Mouse (Mus musculus) limb, embryonic 14.5 days (tissue): ENCODE results near the gene Sugp2. TPM values are rescaled to one million over a fixed set of nuclear protein-coding genes. Genes with fewer than 3 reads are reported as not detected.

Source experiments
- ATAC-seq: fragments of 200-750 bp; cut with Nextera tagmentation; 2 replicates; pipeline ENCODE4 v1.8.0; 2017; ENCODE audit warnings: low read depth, moderate number of reproducible peaks, moderate TSS enrichment; ENCODE audit not compliant: low FRiP score
- DNase-seq: peaks from one replicate; pipeline ENCODE4 v3.0.0-alpha.2; 2015; ENCODE audit warnings: low spot score
- H3K27ac ChIP-seq: fragments of 300-500 bp; sonication (generic); replicated peaks from 2 replicates; pipeline ENCODE4 v1.5.1; 2014; ENCODE audit warnings: low read depth, mild to moderate bottlenecking, low read length, moderate library complexity, mixed read lengths
- H3K27me3 ChIP-seq: fragments of 300-500 bp; sonication (generic); 2 replicates; pipeline ENCODE4 v1.6.1; 2014; ENCODE audit warnings: low read length, mixed read lengths; ENCODE audit not compliant: control insufficient read depth, insufficient read depth
- H3K36me3 ChIP-seq: fragments of 300-500 bp; sonication (generic); 2 replicates; pipeline ENCODE4 v1.6.1; 2014; ENCODE audit warnings: mild to moderate bottlenecking, low read length, moderate library complexity, mixed read lengths; ENCODE audit not compliant: control insufficient read depth, insufficient read depth
- H3K4me1 ChIP-seq: fragments of 300-500 bp; sonication (generic); 2 replicates; pipeline ENCODE4 v1.6.1; 2014; ENCODE audit warnings: antibody characterized with exemption, low read length, mixed read lengths; ENCODE audit not compliant: control insufficient read depth, insufficient read depth
- H3K4me2 ChIP-seq: fragments of 300-500 bp; sonication (generic); replicated peaks from 2 replicates; pipeline ENCODE4 v1.6.1; 2014; ENCODE audit warnings: low read depth, mild to moderate bottlenecking, low read length, moderate library complexity; ENCODE audit not compliant: severe bottlenecking
- H3K4me3 ChIP-seq: fragments of 300-500 bp; sonication (generic); replicated peaks from 2 replicates; pipeline ENCODE4 v1.5.1; 2014; ENCODE audit warnings: low read length
- H3K9ac ChIP-seq: fragments of 300-500 bp; sonication (generic); 2 replicates; pipeline ENCODE4 v1.6.1; 2014; ENCODE audit warnings: mild to moderate bottlenecking, low read depth, low read length, moderate library complexity; ENCODE audit not compliant: severe bottlenecking
- H3K9me3 ChIP-seq: fragments of 300-500 bp; sonication (generic); 2 replicates; pipeline ENCODE4 v1.6.1; 2016; ENCODE audit warnings: low read length; ENCODE audit not compliant: control insufficient read depth
- POLR2A ChIP-seq: fragments of 200-500 bp; IDR thresholded peaks from 2 replicates; pipeline ENCODE4 v1.8.0; 2012; ENCODE audit warnings: inconsistent platforms, mild to moderate bottlenecking, moderate library complexity, borderline replicate concordance; ENCODE audit not compliant: insufficient read depth, insufficient read length; ENCODE audit errors: extremely low read depth
- WGBS: fragments of 180-500 bp; shearing (Covaris S2); extraction: QIAGEN DNeasy Blood & Tissue Kit; methylation state at CpG from one replicate; pipeline ENCODE4 v1.1.7; 2014; 5-methylcytosine and 5-hydroxymethylcytosine counted together
- polyA plus RNA-seq, 2 experiments: library from polyadenylated mRNA; depleted of rRNA in 1 of 2; stranded (reverse) in 1 of 2; unstranded in 1 of 2; fragments of >200 nt; fragmentation: Nextera tagmentation in 1 of 2; extraction: Ambion mirVana in 1 of 2; gene quantifications; 2 replicates each; pipeline versions ENCODE4 v1.2.1 to v1.2.3; 2012 to 2014

The Sugp2 gene
- polyA plus RNA-seq, 2 experiments, result 30.6 to 78.7 TPM

- no peak overlapping the region for H3K27ac ChIP-seq
- no peak overlapping the region for H3K4me2 ChIP-seq
- no peaks in the 10 kb centered on the region for H3K4me1 ChIP-seq
- H3K36me3 ChIP-seq, result peaks cover 98% of the 10 kb centered on the region
- no peaks in the 10 kb centered on the region for H3K9me3 ChIP-seq
- no peaks in the 10 kb centered on the region for H3K27me3 ChIP-seq
- ATAC-seq, result no peak
- DNase-seq, result no peak
- no peak overlapping the region for H3K9ac ChIP-seq
- H3K4me3 ChIP-seq, result no peak overlapping the region
- TF ChIP-seq POLR2A, result no peak
- WGBS, result 95% methylated on average over 2 of the region's 2 CpGs
Measured at GRCm38 (mm10) chr8:70259043-70259442, 25.0 kb downstream of the Sugp2 start.

- ATAC-seq (no peak), DNase-seq (no peak)
- H3K4me1 ChIP-seq, result no peaks in the 10 kb centered on the region
- H3K4me3 ChIP-seq, result no peak overlapping the region
- H3K4me2 ChIP-seq, result no peak overlapping the region
- no peaks in the 10 kb centered on the region for H3K27me3 ChIP-seq
- TF ChIP-seq POLR2A, result no peak
- no peak overlapping the region for H3K27ac ChIP-seq
- H3K9ac ChIP-seq, result no peak overlapping the region
- H3K9me3 ChIP-seq, result no peaks in the 10 kb centered on the region
- peaks cover 30% of the 10 kb centered on the region for H3K36me3 ChIP-seq
- whole genome bisulfite sequencing, result 80% methylated on average over 3 of the region's 3 CpGs
Measured at GRCm38 (mm10) chr8:70267674-70268073, 33.6 kb downstream of the Sugp2 start.

- DNase-seq (no peak), ATAC-seq (no peak)
- H3K9ac ChIP-seq, result no peak overlapping the region
- no peak for TF ChIP-seq POLR2A
- H3K4me2 ChIP-seq, result no peak overlapping the region
- H3K27ac ChIP-seq, result no peak overlapping the region
- peaks cover 23% of the 10 kb centered on the region for H3K36me3 ChIP-seq
- WGBS, result 64% methylated on average over 5 of the region's 5 CpGs
- no peaks in the 10 kb centered on the region for H3K27me3 ChIP-seq
- no peaks in the 10 kb centered on the region for H3K4me1 ChIP-seq
- no peak overlapping the region for H3K4me3 ChIP-seq
- no peaks in the 10 kb centered on the region for H3K9me3 ChIP-seq
Measured at GRCm38 (mm10) chr8:70268311-70268710, 34.3 kb downstream of the Sugp2 start.

- Histone ChIP-seq H3K36me3 (peaks cover 17% of the 10 kb centered on the region), H3K4me1 (no peaks in the 10 kb centered on the region), H3K9ac (no peak overlapping the region), H3K4me3 (no peak overlapping the region), H3K4me2 (no peak overlapping the region), H3K27ac (no peak overlapping the region), H3K27me3 (no peaks in the 10 kb centered on the region), H3K9me3 (no peaks in the 10 kb centered on the region)
- TF ChIP-seq POLR2A, result no peak
- WGBS, result 53% methylated on average over 11 of the region's 11 CpGs
- DNase-seq, result no peak
- ATAC-seq, result no peak
Measured at GRCm38 (mm10) chr8:70268799-70269565, 35.0 kb downstream of the Sugp2 start.

GRCm38 (mm10) chr8:70272949-70273348 lies 38.9 kb downstream of the Sugp2 start:
- no peak for ATAC-seq
- H3K36me3 ChIP-seq, result no peaks in the 10 kb centered on the region
- DNase-seq, result no peak
- H3K4me2 ChIP-seq, result no peak overlapping the region
- WGBS, result 40% methylated on average over 3 of the region's 3 CpGs
- no peak for TF ChIP-seq POLR2A
- no peaks in the 10 kb centered on the region for H3K4me1 ChIP-seq
- H3K27me3 ChIP-seq, result no peaks in the 10 kb centered on the region
- no peaks in the 10 kb centered on the region for H3K9me3 ChIP-seq
- no peak overlapping the region for H3K27ac ChIP-seq
- no peak overlapping the region for H3K9ac ChIP-seq
- H3K4me3 ChIP-seq, result no peak overlapping the region
